Mouse (Mus musculus) neural tube, embryonic 14.5 days (tissue): ENCODE data around the gene Crnkl1. TPM values are rescaled to one million over a fixed set of nuclear protein-coding genes. Genes with fewer than 3 reads are reported as not detected.
A peak's percentile ranks its signal among the peaks of the same experiment; 100 is the strongest.
"Not testable (repeated sequence)": the region's sequence is repeated elsewhere in the genome, so short reads cannot be mapped to it uniquely, and the experiment has no call there.

ENCODE experiments used
- ATAC-seq: fragments of 200-750 bp; cut with Nextera tagmentation; 2 replicates; pipeline ENCODE4 v1.8.0; 2017; ENCODE audit warnings: low read depth, mild to moderate bottlenecking, moderate TSS enrichment, moderate library complexity
- H3K27ac ChIP-seq: fragments of 300-500 bp; sonication (generic); 2 replicates; pipeline ENCODE4 v1.5.1; 2014; ENCODE audit warnings: low read depth, mild to moderate bottlenecking, control low read depth, low read length, moderate library complexity, mixed read lengths
- H3K27me3 ChIP-seq: fragments of 300-500 bp; sonication (generic); 2 replicates; pipeline ENCODE4 v1.6.1; 2014; ENCODE audit warnings: low read length; ENCODE audit not compliant: control insufficient read depth, insufficient read depth
- H3K36me3 ChIP-seq: fragments of 300-500 bp; sonication (generic); 2 replicates; pipeline ENCODE4 v1.6.1; 2014; ENCODE audit warnings: low read length, mixed read lengths; ENCODE audit not compliant: control insufficient read depth, insufficient read depth
- H3K4me1 ChIP-seq: fragments of 300-500 bp; sonication (generic); 2 replicates; pipeline ENCODE4 v1.6.1; 2014; ENCODE audit warnings: low read length; ENCODE audit not compliant: control insufficient read depth, insufficient read depth
- H3K4me2 ChIP-seq: fragments of 300-500 bp; sonication (generic); 2 replicates; pipeline ENCODE4 v1.6.1; 2014; ENCODE audit warnings: mild to moderate bottlenecking, low read depth, low read length, control low read depth
- H3K4me3 ChIP-seq: fragments of 300-500 bp; sonication (generic); 2 replicates; pipeline ENCODE4 v1.5.1; 2014; ENCODE audit warnings: low read depth, low read length, control low read depth, mixed read lengths
- H3K9ac ChIP-seq: fragments of 300-500 bp; sonication (generic); replicated peaks from 2 replicates; pipeline ENCODE4 v1.6.1; 2014; ENCODE audit warnings: low read depth, mild to moderate bottlenecking, control low read depth, low read length, mixed read lengths
- H3K9me3 ChIP-seq: fragments of 300-500 bp; sonication (generic); 2 replicates; pipeline ENCODE4 v1.6.1; 2016; ENCODE audit warnings: low read length; ENCODE audit not compliant: control insufficient read depth
- WGBS: fragments of 180-500 bp; shearing (Covaris S2); extraction: QIAGEN DNeasy Blood & Tissue Kit; methylation state at CpG from one replicate; pipeline ENCODE4 v1.1.7; 2014; 5-methylcytosine and 5-hydroxymethylcytosine counted together
- polyA plus RNA-seq: library from polyadenylated mRNA; unstranded; fragments of >200 nt; fragmentation: Nextera tagmentation; extraction: Ambion mirVana; gene quantifications from 2 replicates; pipeline ENCODE4 v1.2.1, GENCODE M21; 2014

The Crnkl1 gene
- polyA plus RNA-seq, 1 experiment from 2014 or later = 26.1 TPM

GRCm38 (mm10) chr2:145948402-145948954 lies 13.7 kb upstream of the Crnkl1 start:
- Histone ChIP-seq H3K9ac (no peak overlapping the region), H3K27ac (no peak overlapping the region), H3K4me3 (no peak overlapping the region), H3K4me1 (peaks cover 3% of the 10 kb centered on the region; the same call in 1 of the 2 replicates), H3K36me3 (no peaks in the 10 kb centered on the region), H3K27me3 (no peaks in the 10 kb centered on the region), H3K9me3 (no peaks in the 10 kb centered on the region), H3K4me2 (no peak overlapping the region)
- 74% methylated on average over 7 of the region's 7 CpGs for WGBS
- no peak for ATAC-seq

- no peak for ATAC-seq
- Histone ChIP-seq H3K9me3 (no peaks in the 10 kb centered on the region), H3K9ac (no peak overlapping the region), H3K4me3 (no peak overlapping the region), H3K27me3 (no peaks in the 10 kb centered on the region), H3K4me2 (no peak overlapping the region), H3K4me1 (no peaks in the 10 kb centered on the region), H3K36me3 (no peaks in the 10 kb centered on the region), H3K27ac (no peak overlapping the region)
- WGBS = 55% methylated on average over 3 of the region's 3 CpGs
Measured at GRCm38 (mm10) chr2:145944286-145944685, 9.5 kb upstream of the Crnkl1 start.

DNA sequence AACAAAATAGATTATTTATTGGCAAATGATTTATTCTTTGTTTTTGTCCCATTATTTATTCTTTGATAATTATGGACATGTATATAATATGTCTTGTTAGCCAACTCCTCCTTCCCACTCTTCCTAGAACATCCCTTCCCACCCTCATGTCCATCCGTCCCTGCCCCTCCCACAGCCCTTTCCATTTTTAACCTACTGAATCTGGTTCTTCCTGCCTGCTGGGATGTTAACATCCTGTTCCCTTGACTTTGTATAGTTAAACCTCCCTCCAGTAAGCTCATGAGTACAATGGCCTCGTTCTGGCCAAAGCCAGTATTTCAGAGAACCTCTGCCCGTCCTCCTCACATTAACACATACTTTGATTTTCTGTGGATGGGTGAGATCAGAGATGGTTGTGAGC lies 6.6 kb upstream of the Crnkl1 start:
- Histone ChIP-seq H3K36me3 (no peaks in the 10 kb centered on the region), H3K4me3 (no peak overlapping the region), H3K27ac (no peak overlapping the region), H3K4me2 (no peak overlapping the region), H3K9me3 (no peaks in the 10 kb centered on the region), H3K9ac (no peak overlapping the region), H3K27me3 (no peaks in the 10 kb centered on the region), H3K4me1 (no peaks in the 10 kb centered on the region)
- ATAC-seq = no peak
- 71% methylated on average over 3 of the region's 3 CpGs for WGBS

GRCm38 (mm10) chr2:145936975-145937374 lies 2.2 kb upstream of the Crnkl1 start:
- H3K4me2 ChIP-seq = no peak overlapping the region
- H3K9ac ChIP-seq = no peak overlapping the region
- no peak for ATAC-seq
- H3K4me3 ChIP-seq = no peak overlapping the region
- peaks cover 6% of the 10 kb centered on the region for H3K4me1 ChIP-seq
- no peaks in the 10 kb centered on the region for H3K9me3 ChIP-seq
- H3K36me3 ChIP-seq = peaks cover 5% of the 10 kb centered on the region
- WGBS = 86% methylated on average over 8 of the region's 8 CpGs
- H3K27me3 ChIP-seq = no peaks in the 10 kb centered on the region
- no peak overlapping the region for H3K27ac ChIP-seq

DNA sequence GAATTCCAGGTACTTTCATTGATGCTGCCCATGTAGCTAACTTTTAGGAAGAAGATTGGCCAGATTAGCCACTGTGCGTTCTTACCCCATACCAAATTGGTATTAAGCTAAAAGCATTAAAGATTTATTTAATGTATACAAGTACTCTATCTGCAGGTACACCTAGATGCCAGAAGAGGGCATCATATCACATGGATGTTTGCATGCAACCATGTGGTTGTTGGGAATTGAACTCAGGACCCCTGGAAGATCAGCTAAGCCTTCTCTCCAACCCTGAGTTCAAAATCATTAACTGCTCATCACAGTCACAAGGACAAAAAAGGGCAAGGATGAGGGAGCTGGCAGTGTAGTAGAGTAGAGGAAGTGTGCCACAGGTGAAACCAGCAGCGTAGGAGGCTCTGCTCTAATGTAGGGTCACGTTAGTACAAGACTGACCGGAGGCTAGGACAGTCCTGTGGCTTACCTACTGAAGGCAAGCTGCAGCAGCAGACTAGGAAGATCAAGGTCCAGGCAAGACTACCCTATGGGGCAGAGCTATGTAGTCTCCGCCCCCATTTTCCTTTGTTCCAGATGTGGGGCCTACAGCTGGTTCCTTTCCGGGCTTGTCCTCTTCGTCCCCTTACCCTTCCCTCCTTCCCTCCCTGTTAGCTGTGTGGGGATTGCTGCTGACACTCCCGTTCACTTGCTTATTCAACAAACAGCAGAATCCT lies 13.7 kb downstream of the Crnkl1 start:
- no peak for ATAC-seq

DNA sequence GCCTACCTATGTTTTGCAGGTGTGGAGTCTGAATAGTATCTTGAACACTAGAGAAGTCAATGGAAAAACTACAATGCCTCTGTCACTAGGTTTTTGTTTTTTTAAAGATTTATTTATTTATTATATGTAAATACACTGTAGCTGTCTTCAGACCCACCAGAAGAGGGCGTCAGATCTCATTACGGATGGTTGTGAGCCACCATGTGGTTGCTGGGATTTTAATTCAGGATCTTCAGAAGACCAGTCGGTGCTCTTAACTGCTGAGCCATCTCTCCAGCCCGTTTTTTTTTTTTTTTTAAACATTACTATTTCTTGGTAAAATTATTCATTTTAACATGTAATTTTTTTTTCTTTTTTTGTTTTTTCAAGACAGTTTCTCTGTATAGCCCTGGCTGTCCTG lies 28.9 kb downstream of the Crnkl1 start:
- H3K36me3 ChIP-seq = peaks cover 13% of the 10 kb centered on the region
- not testable (repeated sequence) for H3K27ac ChIP-seq, H3K9me3 ChIP-seq, H3K9ac ChIP-seq, H3K4me3 ChIP-seq, H3K4me2 ChIP-seq, H3K27me3 ChIP-seq, ATAC-seq
- WGBS = 53% methylated on average over 4 of the region's 4 CpGs
- peaks cover 10% of the 10 kb centered on the region for H3K4me1 ChIP-seq

More for the DNA sequence above, 13.7 kb downstream of the Crnkl1 start:
- Histone ChIP-seq H3K9me3 (no peaks in the 10 kb centered on the region), H3K27me3 (no peaks in the 10 kb centered on the region), H3K4me2 (no peak overlapping the region), H3K4me3 (no peak overlapping the region), H3K9ac (no peak overlapping the region), H3K4me1 (no peaks in the 10 kb centered on the region), H3K27ac (no peak overlapping the region), H3K36me3 (peaks cover 65% of the 10 kb centered on the region)
- 92% methylated on average over 8 of the region's 8 CpGs for WGBS

GRCm38 (mm10) chr2:145905156-145905555 lies 29.7 kb downstream of the Crnkl1 start:
- WGBS = 89% methylated on average over 6 of the region's 6 CpGs

GRCm38 (mm10) chr2:145903983-145904616 lies 30.7 kb downstream of the Crnkl1 start:
- H3K27me3 ChIP-seq = no peaks in the 10 kb centered on the region
- H3K4me3 ChIP-seq = peak overlapping the region; percentile 99
- H3K4me1 ChIP-seq = peaks cover 10% of the 10 kb centered on the region
- H3K9ac ChIP-seq = peak overlapping the region; percentile 94; the same call in 1 of the 2 replicates
- no peaks in the 10 kb centered on the region for H3K9me3 ChIP-seq
- H3K4me2 ChIP-seq = peak overlapping the region; percentile 76
- WGBS = 34% methylated on average over 12 of the region's 12 CpGs
- H3K27ac ChIP-seq = no peak overlapping the region
- ATAC-seq = no peak
- H3K36me3 ChIP-seq = peaks cover 5% of the 10 kb centered on the region; the same call in 1 of the 2 replicates

More at GRCm38 (mm10) chr2:145905156-145905555, 29.7 kb downstream of the Crnkl1 start:
- H3K36me3 ChIP-seq = peaks cover 9% of the 10 kb centered on the region; the same call in 1 of the 2 replicates
- no peak overlapping the region for H3K9ac ChIP-seq
- no peaks in the 10 kb centered on the region for H3K27me3 ChIP-seq
- H3K9me3 ChIP-seq = no peaks in the 10 kb centered on the region
- ATAC-seq = no peak
- H3K4me1 ChIP-seq = peaks cover 10% of the 10 kb centered on the region
- no peak overlapping the region for H3K4me2 ChIP-seq
- no peak overlapping the region for H3K27ac ChIP-seq
- H3K4me3 ChIP-seq = no peak overlapping the region
